Mouse (Mus musculus) heart, adult 2 months (tissue): Measurements from ENCODE around the gene Fgf18. TPM values are rescaled to one million over a fixed set of nuclear protein-coding genes. Genes with fewer than 3 reads are reported as not detected.

Experiments used
- DNase-seq, 2 experiments: peaks; one replicate each; pipeline ENCODE4 v3.0.0; 2021
- H3K27ac ChIP-seq: fragments of 200-600 bp; 2 replicates; pipeline ENCODE4 v1.8.1; 2022
- H3K27me3 ChIP-seq: fragments of 200-500 bp; 2 replicates; pipeline ENCODE4 v1.6.1; 2012; ENCODE audit warnings: mild to moderate bottlenecking, low read length, inconsistent platforms, mixed read lengths; ENCODE audit not compliant: control insufficient read depth, insufficient read depth
- H3K36me3 ChIP-seq: fragments of 200-500 bp; 2 replicates; pipeline ENCODE4 v1.6.1; 2012; ENCODE audit warnings: low read length, inconsistent platforms; ENCODE audit not compliant: control insufficient read depth, insufficient read depth
- H3K4me1 ChIP-seq: fragments of 200-500 bp; 2 replicates; pipeline ENCODE4 v1.6.1; 2011; ENCODE audit warnings: low read length; ENCODE audit not compliant: control insufficient read depth, insufficient read depth
- H3K4me3 ChIP-seq: fragments of 200-600 bp; 2 replicates; pipeline ENCODE4 v1.8.1; 2022
- H3K79me2 ChIP-seq: fragments of 200-500 bp; replicated peaks from 2 replicates; pipeline ENCODE4 v1.6.1; 2012; ENCODE audit warnings: mild to moderate bottlenecking, inconsistent platforms, low read length, moderate library complexity, mixed read lengths; ENCODE audit not compliant: control insufficient read depth, insufficient read depth
- H3K9ac ChIP-seq: fragments of 200-500 bp; 2 replicates; pipeline ENCODE4 v1.6.1; 2012; ENCODE audit warnings: low read depth, mild to moderate bottlenecking, control low read depth, inconsistent platforms, low read length, mixed read lengths
- CTCF ChIP-seq: fragments of 200-600 bp; IDR thresholded peaks from 2 replicates; pipeline ENCODE4 v1.8.1; 2022; ENCODE audit warnings: antibody characterized with exemption, mild to moderate bottlenecking, moderate library complexity
- EP300 ChIP-seq: fragments of 200-500 bp; IDR thresholded peaks from 2 replicates; pipeline ENCODE4 v1.6.1; 2011; ENCODE audit warnings: low read depth, low read length, control low read depth; ENCODE audit not compliant: insufficient read depth
- POLR2A ChIP-seq: fragments of 200-500 bp; IDR thresholded peaks from 2 replicates; pipeline ENCODE4 v1.6.1; 2011; ENCODE audit warnings: mild to moderate bottlenecking, low read depth, low read length, control low read depth; ENCODE audit not compliant: insufficient read depth
- WGBS: fragments of 180-500 bp; shearing (Covaris S2); methylation state at CpG from one replicate; pipeline ENCODE4 v1.1.7; 2018; 5-methylcytosine and 5-hydroxymethylcytosine counted together
- intact Hi-C: fragments of 180-260 bp; cut with DNase I; formaldehyde crosslinking; loops from one replicate; pipeline ENCODE4 v1.15.1; 2025
- polyA plus RNA-seq: library from polyadenylated mRNA; depleted of rRNA; stranded (reverse); fragments of >200 nt; gene quantifications from 2 replicates; pipeline ENCODE4 v1.2.3, GENCODE M21; 2012
- total RNA-seq, 2 experiments: library from RNA; stranded (reverse); gene quantifications; 2 replicates each; pipeline ENCODE4 v1.2.3; 2021

The Fgf18 gene
- total and polyA plus RNA-seq, 3 experiments = 3.3 to 4.1 (median 3.7) TPM

DNA sequence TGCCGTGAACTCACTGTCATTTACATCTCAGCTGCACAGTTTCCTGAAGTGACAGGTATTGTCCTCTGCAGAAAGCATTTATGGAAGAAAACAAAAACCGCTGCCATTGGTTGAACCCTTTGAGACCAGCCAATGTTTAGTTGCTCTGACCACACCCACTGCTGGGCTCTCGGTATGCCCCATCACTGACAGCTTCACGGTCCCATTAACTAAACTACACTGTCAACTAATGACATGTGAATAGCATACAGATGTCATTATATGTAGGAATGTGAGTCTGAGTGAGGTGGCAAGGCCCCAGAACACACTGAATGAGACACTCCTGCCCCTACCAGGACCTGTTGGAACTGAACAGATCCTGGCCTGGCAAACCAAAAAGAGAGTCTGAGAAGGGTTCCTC is 47.8 kb downstream of the Fgf18 start:
- Histone ChIP-seq H3K27me3 (no peaks in the 10 kb centered on the region), H3K4me3 (no peak overlapping the region), H3K36me3 (no peaks in the 10 kb centered on the region), H3K4me1 (peaks cover 3% of the 10 kb centered on the region; the same call in 1 of the 2 replicates), H3K79me2 (no peaks in the 10 kb centered on the region), H3K27ac (no peak overlapping the region), H3K9ac (no peak overlapping the region)
- intact Hi-C loops = no loop called here
- no peak for DNase-seq
- 80% methylated on average over 4 of the region's 4 CpGs for WGBS
- TF ChIP-seq EP300 (no peak), POLR2A (no peak), CTCF (no peak)

DNA sequence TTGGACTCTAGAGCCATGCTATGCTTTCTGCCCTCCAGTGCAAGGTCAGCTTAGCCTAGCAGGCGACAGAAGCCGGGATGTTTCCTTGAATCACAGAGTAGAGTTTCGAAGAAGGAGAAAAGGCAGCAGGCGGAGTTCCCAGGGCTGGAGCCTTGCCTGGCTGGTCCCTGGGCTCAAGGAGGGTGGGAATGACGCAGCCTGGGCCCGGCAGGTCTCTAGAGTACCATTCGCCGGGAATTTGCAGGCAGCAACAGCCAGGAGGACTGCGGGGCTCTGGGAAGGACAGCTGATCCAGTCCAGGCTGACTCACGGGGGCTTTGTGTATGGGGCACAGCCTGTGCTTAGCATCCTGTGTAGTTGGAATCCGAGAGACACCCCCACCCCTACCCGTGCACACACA is 48.8 kb downstream of the Fgf18 start:
- no peaks in the 10 kb centered on the region for H3K36me3 ChIP-seq
- no peak overlapping the region for H3K4me3 ChIP-seq
- peaks cover 3% of the 10 kb centered on the region; the same call in 1 of the 2 replicates for H3K4me1 ChIP-seq
- WGBS = 72% methylated on average over 12 of the region's 12 CpGs
- DNase-seq = peak; percentile 72 to 74
- no peak overlapping the region for H3K27ac ChIP-seq
- H3K27me3 ChIP-seq = no peaks in the 10 kb centered on the region
- no peak for TF ChIP-seq POLR2A
- H3K9ac ChIP-seq = no peak overlapping the region
- intact Hi-C loops = no loop called here
- H3K79me2 ChIP-seq = no peaks in the 10 kb centered on the region

GRCm38 (mm10) chr11:33097855-33098254 is 49.3 kb downstream of the Fgf18 start:
- no peak overlapping the region for H3K4me3 ChIP-seq
- TF ChIP-seq EP300 (no peak), CTCF (peak; percentile 82), POLR2A (no peak)
- no peaks in the 10 kb centered on the region for H3K27me3 ChIP-seq
- DNase-seq = peak; percentile 27 to 54
- H3K4me1 ChIP-seq = peaks cover 3% of the 10 kb centered on the region; the same call in 1 of the 2 replicates
- intact Hi-C loops = no loop called here
- H3K9ac ChIP-seq = no peak overlapping the region
- no peak overlapping the region for H3K27ac ChIP-seq
- no peaks in the 10 kb centered on the region for H3K36me3 ChIP-seq
- 49% methylated on average over 8 of the region's 8 CpGs for WGBS
- no peaks in the 10 kb centered on the region for H3K79me2 ChIP-seq

- no peak for DNase-seq
- TF ChIP-seq EP300 (no peak), POLR2A (no peak), CTCF (no peak)
- H3K9ac ChIP-seq = no peak overlapping the region
- intact Hi-C loops = no loop called here
- H3K27ac ChIP-seq = no peak overlapping the region
- peaks cover 2% of the 10 kb centered on the region for H3K4me1 ChIP-seq
- no peaks in the 10 kb centered on the region for H3K27me3 ChIP-seq
- no peaks in the 10 kb centered on the region for H3K79me2 ChIP-seq
- H3K4me3 ChIP-seq = no peak overlapping the region
- WGBS = 40% methylated on average over 6 of the region's 6 CpGs
- no peaks in the 10 kb centered on the region for H3K36me3 ChIP-seq
Measured at GRCm38 (mm10) chr11:33089856-33090255, 57.3 kb downstream of the Fgf18 start.

DNA sequence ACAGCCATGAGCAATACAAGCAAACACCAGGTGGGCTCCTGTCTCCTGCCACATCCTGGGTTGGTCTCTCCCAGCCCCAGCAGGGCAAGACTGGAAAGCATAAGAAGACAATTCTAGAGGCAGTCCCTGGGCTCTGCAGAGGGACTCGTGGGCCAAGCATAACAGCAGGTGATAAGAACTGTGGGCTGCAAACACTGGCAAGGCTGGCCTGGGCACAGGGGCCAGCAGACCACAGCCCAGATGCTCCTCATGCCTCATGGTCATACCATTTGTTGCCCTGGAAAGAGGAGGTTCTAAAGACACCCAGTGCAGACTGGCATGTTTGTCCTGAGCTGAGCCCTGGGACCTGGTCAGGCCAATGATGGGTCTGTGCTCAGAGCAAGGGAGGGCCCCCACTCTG is 59.0 kb downstream of the Fgf18 start:
- intact Hi-C loops = no loop called here
- H3K27me3 ChIP-seq = no peaks in the 10 kb centered on the region
- no peak overlapping the region for H3K27ac ChIP-seq
- TF ChIP-seq CTCF = no peak
- no peak for TF ChIP-seq EP300
- TF ChIP-seq POLR2A = no peak
- H3K36me3 ChIP-seq = no peaks in the 10 kb centered on the region
- H3K4me1 ChIP-seq = peaks cover 2% of the 10 kb centered on the region
- no peak for DNase-seq
- WGBS = 32% methylated on average over 1 of the region's 1 CpGs
- H3K4me3 ChIP-seq = no peak overlapping the region
- H3K9ac ChIP-seq = no peak overlapping the region
- H3K79me2 ChIP-seq = no peaks in the 10 kb centered on the region

- WGBS = 83% methylated on average over 1 of the region's 1 CpGs
- intact Hi-C loops = no loop called here
- H3K27ac ChIP-seq = no peak overlapping the region
- no peak for DNase-seq
- peaks cover 2% of the 10 kb centered on the region for H3K4me1 ChIP-seq
- no peaks in the 10 kb centered on the region for H3K79me2 ChIP-seq
- H3K27me3 ChIP-seq = no peaks in the 10 kb centered on the region
- no peak for TF ChIP-seq EP300
- TF ChIP-seq CTCF = no peak
- TF ChIP-seq POLR2A = no peak
- no peaks in the 10 kb centered on the region for H3K36me3 ChIP-seq
- H3K4me3 ChIP-seq = no peak overlapping the region
- H3K9ac ChIP-seq = no peak overlapping the region
Measured at GRCm38 (mm10) chr11:33086046-33086445, 61.2 kb downstream of the Fgf18 start.

- Histone ChIP-seq H3K4me3 (no peak overlapping the region), H3K36me3 (no peaks in the 10 kb centered on the region), H3K79me2 (no peaks in the 10 kb centered on the region), H3K4me1 (peaks cover 2% of the 10 kb centered on the region), H3K27me3 (no peaks in the 10 kb centered on the region), H3K9ac (no peak overlapping the region), H3K27ac (no peak overlapping the region)
- no peak for TF ChIP-seq CTCF
- TF ChIP-seq POLR2A = no peak
- TF ChIP-seq EP300 = no peak
- DNase-seq = no peak
- WGBS = 60% methylated on average over 4 of the region's 4 CpGs
- intact Hi-C loops = no loop called here
Measured at GRCm38 (mm10) chr11:33085514-33085913, 61.7 kb downstream of the Fgf18 start.
